Mouse (Mus musculus): ENCODE measurements around the gene Olfr1178.

The Olfr1178 gene

GRCm38 (mm10) chr2:88386762-88387161, at the start of gene Olfr1178:
TSS of gene Olfr1178 (plus strand) at chr2:88387062.
- no peak for DNase-seq

- no peak for DNase-seq
Observed at GRCm38 (mm10) chr2:88346392-88346791, 40.5 kb upstream of the Olfr1178 start, which contains the start of gene Olfr1177-ps. TSS of gene Olfr1177-ps (minus strand) at chr2:88346492.

- DNase-seq = no peak
Observed at GRCm38 (mm10) chr2:88356304-88356703, 30.6 kb upstream of the Olfr1178 start.

GRCm38 (mm10) chr2:88406353-88406752, 19.5 kb downstream of the Olfr1178 start, which contains the start of gene Olfr1179:
TSS of gene Olfr1179 (minus strand) at chr2:88406453.
- DNase-seq = no peak

- no peak for DNase-seq
Observed at GRCm38 (mm10) chr2:88419051-88419450, 32.2 kb downstream of the Olfr1178 start, which contains the start of gene Olfr1180. TSS of gene Olfr1180 (minus strand) at chr2:88419151.

- DNase-seq = no peak
Observed at GRCm38 (mm10) chr2:88426071-88426470, 39.2 kb downstream of the Olfr1178 start, which contains the start of gene Olfr1181. TSS of gene Olfr1181 (minus strand) at chr2:88426171.

- DNase-seq = no peak
Observed at GRCm38 (mm10) chr2:88449031-88449430, 62.2 kb downstream of the Olfr1178 start, which contains the start of gene Gm13757. TSS of gene Gm13757 (minus strand) at chr2:88449131.
